Mouse (Mus musculus) fat pad, adult 2 months (tissue): Measurements from ENCODE around the gene Cdh13.

ENCODE experiments used
- DNase-seq: peaks from one replicate; pipeline ENCODE4 v3.0.0-alpha.2; 2011; ENCODE audit warnings: low read depth, low spot score; ENCODE audit errors: extremely low read depth

Gene Cdh13

DNA sequence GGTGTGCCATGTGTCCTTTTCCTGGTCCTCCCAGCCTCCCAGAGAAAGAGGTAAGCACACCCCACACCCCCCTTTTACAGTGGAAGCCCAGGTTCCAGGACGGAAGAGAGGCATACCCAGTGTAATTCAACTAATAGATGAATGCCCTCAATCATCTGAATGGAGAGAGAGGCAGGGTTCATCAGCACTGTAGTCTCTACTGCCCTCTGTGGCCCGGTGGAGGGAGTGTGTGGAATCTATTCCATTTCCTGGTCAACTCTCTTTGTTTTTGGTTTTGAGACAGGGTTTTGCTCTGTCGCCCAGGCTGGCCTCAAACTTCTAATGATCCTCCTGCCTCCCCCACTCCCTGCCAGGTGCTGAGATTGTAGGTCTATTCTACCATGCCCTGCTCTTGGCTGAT lies 159.8 kb downstream of the Cdh13 start:
- no peak for DNase-seq

DNA sequence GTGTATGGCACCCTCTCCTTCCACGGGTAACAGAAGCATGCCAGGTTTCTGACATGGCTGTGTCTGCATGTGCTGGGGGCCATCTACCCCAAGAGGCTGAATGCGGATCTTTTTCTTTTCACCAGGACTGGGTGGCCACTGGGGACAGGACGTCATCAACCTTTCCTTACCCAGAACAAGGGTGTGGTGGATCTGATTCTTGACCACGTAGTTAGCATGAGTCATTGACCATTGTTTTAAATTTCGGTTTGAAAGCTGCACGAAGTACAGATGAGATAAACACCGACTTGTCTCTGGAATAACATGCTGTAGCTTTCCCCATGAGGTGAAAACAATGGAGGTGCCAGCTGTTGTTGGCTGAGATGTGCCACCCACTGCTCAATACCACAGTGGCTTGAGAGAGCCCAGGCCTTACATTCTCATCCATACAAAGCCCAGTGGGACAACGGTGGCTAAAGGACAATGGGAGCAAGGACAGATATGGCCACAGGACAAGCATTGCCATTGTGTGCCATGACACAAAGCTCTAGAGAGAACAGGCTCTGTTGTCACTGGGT lies 161.2 kb downstream of the Cdh13 start:
- DNase-seq: no peak

DNA sequence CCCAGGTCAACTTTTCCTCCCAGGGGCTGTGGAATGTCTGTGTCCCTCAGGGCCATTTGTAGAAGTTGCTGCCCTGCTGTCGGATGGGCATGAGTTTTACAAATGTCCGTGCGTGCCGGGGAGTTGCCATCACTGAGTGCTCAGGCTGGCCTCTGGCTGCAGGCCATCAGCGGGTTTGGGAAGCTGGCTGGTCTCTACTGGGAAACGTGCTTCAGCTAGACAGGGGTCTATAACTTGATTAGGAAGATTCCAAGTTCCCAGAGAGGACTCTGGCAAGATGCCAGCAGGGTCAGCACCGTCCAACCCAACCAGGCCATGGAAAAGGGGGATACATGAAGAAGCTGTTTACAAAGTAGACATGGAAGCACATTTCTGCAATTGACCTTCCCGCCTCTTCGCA lies 163.0 kb downstream of the Cdh13 start:
- DNase-seq: no peak

DNA sequence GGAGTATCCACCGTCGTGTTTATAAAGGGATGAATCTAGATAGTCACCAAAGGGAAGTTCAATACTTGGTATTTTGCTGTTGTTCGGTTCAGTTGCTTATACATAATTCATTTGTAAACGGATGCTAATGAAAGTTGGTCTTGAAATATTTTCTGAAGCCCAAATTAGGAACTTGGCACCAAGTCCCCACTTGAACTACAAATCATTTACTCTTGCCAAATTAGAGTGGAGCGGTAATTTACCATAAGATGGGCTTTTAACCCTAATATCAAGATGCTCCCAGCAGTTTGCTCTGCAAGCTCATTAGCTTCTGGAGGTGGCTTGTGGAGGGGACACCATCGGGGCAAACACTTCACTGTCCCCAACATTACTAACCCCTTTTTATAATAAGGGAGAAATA lies 164.5 kb downstream of the Cdh13 start:
- no peak for DNase-seq

DNA sequence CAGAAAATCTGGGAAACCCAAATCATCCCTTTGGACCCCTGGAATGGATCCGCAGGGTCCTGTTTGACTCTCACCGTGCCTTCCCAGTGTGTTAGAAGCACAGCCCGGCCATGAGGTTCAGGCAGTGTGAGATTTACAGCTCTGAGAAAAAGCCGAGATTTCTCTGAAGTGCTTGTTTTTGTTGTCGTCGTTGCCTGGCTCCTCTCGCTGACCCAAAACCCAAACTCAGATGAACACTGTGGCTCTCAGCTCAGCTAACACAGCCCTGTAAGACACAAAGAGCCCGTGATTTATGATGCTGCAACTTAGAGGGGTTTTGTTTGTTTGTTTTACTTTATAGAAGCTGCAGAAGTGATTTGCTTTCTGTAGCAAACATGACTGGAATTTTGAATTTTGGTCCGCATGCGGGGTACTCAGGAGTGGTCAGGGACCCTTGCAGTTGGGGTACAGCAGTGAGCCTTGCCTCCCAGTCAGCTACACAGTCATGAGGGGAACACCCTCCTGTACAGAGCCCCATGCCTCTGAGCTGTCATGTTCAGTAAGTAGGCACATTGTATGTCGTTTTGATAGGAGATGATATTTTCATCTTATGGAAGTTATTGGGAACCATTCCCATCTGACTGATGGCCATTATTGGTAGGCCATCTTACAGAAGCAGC lies 169.0 kb downstream of the Cdh13 start:
- DNase-seq: no peak

DNA sequence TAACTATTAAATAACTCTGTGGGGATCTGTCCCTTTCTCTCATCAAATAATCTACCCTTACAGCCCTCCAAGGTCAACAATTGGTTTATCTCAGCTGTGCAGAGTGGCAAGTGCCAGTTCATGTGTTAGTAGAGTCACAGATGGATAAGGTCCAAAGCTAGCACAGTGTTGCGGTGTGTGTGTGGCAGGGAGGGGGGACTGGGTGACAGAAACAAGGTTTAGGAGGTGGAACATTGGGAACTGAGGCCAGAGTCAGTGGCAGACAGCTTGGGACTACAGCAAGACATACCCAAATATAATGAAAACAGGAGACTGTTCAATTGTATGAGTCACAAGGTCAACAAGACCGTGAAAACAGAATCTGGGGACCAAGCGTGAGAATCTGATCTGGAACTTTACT lies 171.7 kb downstream of the Cdh13 start:
- DNase-seq: no peak

DNA sequence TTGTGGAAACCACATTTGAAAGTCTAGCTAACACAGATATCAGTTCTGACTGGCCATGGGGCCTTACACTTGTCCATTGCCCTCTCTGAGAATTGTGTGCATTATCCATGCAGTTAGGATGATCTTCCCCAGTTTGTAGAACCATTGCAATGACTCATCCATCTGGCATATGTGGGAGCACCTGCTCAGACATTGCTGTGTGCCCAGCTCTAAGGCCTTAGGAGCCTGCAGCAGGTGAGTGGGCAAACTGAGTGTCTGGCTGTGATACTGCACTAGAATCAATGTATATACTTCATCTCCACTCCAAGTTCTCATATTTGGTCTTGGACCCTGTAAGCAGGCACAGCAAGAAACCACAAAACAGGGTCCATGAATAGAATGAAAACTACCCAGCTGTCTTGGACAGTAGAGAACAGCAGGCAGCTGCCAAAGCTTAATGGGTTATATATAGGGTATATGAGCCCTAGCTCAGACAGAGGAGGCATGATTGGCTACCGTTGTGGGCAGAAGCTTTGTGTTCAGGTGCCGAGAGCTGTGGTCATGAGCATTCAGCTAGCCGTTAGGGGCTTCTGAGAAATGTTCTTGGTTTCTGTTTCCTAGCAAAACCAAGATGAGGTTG lies 181.9 kb downstream of the Cdh13 start:
- DNase-seq: no peak

DNA sequence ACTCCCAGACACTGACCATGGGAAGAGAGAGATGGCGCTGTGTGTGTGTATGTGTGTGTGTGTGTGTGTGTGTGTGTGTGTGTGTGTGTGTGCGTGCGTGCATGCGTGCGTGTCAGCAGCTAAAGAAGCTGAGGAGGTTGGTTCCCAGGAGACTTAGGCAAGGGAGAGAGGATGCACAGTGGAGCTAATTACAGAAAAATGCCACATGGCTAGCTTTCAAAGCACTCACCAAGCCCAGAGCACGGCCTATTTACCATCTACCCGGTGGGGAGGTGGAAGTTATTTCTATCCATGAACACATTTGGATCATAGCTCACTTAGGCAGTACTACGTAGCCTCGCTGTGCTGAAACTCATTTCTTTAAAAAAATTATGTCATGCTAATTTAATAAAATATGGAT lies 194.1 kb downstream of the Cdh13 start:
- no peak for DNase-seq

DNA sequence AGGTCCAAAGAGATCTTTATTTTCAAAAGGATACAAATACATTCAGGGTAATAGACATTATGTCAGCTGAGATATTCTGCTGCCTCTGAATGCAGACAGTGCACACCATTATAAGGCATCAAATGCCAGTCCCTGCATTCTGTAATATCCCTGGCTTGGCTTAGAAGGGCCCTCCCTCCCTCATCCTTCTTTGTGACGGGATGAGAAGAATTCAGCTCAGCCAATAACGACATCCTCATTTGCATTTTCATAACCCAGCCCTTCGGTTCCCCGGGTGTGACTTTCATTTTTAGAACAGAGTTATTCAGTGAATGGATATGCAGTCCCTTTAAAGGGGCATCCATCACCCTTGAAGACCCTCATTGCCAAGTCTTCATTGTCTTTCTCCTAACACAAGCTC lies 205.2 kb downstream of the Cdh13 start:
- DNase-seq: no peak

DNA sequence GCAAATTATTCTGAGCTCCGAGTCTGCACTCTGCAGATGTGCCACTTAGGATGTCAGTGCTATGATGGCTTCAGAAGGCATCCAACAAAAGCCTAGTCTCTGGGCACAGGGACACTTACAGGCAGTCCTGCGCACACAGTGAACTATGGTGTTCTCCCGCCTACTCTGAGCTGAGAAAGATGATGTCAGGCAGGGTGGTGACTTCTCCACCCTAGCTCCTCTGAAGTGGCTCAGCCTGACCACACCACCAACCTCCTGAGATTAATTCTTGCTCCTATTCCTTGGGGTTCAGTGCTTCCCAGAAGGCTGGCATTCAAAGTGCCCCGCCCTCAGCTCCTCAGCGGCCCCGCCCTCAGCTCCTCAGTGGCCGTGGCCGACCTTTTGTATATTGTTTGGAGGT lies 219.0 kb downstream of the Cdh13 start:
- DNase-seq: no peak

DNA sequence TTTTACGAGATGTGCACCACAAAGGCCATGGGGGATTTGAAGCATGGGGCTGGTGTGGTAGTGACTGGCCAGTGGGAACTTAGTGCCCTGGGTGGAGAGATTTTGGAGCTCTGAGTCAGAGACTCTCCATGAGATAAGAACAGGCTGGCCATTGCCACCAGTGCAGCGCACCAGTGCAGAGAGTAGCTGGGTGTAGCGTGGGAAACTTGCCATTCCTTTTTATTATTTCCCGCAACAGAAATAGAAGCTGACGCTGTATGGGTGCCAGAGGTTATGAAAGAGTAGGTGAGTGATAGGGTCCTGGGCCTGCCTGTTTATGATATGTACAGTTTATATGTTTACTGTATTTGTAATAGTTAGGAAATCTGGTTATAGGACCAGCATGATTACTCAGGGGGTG lies 225.9 kb downstream of the Cdh13 start:
- DNase-seq: no peak

DNA sequence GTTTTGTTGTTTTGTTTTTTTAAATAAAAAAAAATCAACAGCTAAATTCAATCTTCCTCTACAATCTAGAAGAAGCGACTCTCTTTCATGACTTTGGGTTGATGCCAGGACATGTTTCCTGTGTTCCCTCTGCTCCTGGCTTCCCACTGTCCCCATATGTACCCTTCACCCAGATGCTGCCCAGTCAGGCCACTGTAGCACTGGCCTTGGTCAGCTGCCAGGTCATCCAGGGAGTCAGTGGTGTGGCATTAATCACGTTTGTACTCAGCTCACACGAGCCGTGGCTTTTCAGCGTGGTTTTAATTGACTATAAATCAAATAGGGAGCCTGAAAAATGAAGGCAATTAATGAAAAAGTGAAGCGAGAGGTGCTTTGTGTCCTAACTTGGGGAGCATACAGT lies 229.7 kb downstream of the Cdh13 start:
- no peak for DNase-seq

DNA sequence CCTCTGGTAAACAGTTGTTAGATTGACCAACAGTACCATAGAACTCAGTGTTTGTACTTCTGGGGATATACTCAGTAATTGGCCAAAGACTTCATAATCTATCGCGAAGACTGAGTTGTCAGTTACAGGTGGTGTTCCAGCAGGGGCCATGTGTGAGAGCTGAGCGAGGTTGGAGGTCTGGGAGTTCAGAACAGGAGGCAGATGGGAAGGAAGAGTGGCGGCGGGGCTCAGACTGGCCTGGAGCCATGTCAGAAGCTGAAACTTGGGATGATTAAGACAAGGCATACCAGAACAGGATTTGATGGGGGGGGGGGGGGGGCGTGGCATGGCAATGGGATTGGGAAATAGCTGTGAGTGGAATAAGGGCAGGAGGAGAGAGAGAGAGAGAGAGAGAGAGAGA lies 232.1 kb downstream of the Cdh13 start:
- no peak for DNase-seq

DNA sequence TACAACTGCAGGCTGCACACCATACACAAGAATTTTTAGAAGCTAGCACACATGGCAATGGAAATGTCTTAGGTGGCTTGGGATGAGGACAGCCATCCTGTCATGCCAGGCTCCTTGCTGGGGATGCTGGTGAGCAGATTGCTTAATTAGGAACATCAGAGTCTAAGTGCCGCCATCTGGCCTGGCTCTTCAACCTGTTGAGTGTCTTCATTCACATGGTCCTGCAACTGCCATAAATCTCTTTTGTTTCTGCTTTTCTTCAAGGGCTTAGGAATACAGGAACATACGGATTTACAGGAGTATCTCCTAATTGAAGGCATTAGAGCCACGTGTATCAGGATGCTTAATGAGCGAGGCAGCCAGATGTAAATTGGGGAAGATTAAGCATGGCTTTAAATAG lies 233.5 kb downstream of the Cdh13 start:
- DNase-seq: no peak

DNA sequence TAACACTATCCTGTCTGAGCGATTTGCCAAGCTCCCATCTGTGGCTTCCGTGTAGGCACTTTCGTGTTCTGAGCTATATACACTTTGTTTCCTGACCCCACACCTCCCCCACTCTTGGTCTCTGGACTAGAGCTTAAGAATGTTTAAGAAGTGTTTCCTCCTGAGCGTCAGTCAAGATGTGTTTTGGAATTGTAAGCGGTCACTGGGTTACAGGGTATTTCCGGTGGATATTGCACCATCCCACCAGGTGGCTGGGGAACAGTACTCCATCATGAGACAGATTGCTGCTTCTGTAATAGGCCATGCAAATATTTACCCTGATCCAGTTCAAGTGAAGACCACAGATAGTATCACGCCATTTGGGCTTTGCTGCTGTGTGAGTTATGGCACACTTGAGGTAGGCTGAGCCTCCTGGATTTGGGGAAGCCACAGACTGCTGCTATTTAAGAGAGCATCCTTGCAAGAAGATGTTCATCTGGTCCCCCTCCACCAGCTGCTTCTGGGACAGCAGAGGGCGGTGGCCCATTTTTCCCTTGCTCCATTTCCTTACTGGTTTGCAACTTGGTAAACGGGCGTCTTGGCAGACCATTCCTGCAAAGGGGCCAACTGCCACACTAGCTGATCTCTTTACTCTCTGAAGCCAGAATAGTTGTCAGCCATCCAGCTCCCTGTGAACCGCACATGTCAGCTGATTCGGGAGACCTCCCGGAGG lies 234.7 kb downstream of the Cdh13 start:
- DNase-seq: no peak

DNA sequence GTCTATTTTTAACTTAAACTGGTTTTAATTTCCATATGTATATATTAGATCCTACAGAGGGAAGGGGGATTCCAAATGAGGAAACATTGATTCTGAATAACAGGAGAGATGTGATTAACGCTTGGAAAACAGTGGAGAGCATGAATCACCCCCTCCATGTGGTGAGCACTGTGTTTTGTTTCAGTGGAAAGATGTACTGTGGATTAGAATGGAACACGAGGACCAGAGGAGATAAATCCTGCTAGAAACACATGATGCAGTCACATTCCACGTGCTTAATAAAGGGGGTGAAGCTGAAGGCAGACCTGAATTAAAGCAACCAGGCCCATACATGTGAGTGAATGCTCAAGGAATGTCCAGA lies 235.2 kb downstream of the Cdh13 start:
- no peak for DNase-seq

DNA sequence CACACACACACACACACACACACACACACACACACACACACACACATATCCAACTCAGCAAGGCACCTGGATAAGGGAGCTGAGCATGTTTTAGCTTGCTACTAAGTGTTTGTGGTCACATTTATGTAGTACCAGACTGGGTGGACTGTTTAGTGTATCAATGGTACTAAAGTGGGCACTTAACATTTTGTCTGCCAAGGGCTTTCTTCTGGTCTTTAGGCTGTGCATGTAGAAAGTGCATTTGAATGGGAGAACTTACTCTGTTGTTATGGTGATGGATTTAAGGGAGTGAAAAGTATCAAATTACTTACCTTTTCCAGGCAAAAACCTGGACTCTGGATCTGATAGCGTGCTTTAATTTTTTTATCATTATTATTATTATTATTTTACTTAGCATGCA lies 240.4 kb downstream of the Cdh13 start:
- no peak for DNase-seq

DNA sequence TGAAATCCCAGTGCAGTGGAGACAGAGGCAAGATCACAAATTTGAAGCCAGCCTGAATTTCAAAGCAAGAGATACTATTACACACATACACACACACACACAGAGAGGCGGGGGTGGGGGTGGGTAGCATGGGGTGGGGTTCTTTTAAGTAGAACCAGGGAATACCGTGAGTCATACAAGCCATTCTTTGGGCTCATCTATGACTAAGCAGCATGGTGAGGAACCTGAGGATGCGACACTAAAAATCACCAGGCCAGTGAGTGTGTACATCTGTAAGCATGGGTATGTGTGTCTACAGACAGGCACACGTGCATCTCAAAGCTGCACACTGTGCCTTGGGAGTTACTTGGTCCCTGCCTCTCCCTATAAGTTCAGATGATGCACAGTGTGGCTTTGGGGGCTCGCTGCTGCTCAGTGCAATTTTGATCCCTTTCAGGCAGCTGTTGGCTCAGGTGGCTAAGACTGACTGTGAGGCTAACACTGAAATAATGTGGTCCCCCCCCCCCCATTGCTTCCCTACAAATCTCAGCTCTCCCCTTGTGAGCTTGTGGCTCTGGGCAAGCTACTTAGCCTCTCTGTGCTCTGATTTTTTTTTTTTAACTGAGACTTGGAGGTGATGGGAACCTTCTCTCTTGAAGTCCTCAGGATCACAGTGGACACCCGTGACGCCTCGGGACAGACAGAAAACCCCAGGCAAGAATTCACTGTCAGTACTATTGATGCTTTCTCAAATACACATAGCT lies 255.5 kb downstream of the Cdh13 start:
- DNase-seq: no peak

DNA sequence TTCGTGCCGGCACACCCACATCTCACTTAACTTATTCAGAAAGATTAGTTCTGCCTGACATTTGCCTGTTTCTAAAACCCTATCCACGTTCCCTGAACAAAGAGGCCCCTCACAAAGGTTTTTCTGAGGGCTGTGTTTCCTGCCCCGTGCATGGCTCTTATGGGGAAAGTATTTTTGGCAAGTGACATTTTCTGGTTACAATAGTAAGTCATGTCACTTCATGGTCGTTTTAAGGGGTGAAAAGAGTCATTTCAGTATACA lies 256.0 kb downstream of the Cdh13 start:
- no peak for DNase-seq

DNA sequence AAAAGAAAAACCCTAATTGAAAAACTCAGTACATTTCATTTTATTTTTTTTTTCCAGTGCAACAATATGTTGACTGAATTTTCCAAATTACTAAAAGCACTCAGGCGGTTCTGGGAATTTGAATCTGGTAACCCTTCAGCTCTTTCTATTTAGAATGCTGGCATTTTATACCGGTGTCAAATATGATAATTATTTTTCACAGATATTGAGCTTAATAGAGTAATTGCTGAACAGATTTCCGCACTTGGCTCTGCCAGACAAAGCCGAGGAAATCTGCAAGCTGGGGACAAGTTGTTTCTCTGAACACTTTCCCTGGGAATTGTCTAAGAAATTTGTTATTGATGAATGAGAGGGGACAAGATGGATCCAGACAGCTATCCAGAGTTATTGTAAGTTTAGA lies 256.4 kb downstream of the Cdh13 start:
- no peak for DNase-seq

DNA sequence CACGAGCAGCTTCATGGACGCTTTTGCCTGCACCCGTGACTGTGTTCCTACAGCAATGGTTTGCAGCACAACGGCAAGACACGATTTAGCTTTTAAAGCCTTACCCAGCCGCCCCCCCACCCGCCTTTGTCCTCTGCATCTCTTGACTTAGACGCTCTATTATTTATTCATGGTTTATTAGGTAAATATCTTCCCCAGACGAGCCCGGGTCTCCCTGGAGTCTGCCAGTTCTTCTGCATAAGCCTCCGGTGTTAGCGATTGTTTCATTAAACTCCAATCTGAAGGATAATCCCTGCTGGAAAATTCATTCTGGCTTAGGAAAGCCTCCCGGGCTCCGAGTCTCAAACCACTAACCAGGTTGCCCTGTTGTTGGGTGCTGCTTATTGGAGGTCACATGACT lies 268.9 kb downstream of the Cdh13 start:
- no peak for DNase-seq

DNA sequence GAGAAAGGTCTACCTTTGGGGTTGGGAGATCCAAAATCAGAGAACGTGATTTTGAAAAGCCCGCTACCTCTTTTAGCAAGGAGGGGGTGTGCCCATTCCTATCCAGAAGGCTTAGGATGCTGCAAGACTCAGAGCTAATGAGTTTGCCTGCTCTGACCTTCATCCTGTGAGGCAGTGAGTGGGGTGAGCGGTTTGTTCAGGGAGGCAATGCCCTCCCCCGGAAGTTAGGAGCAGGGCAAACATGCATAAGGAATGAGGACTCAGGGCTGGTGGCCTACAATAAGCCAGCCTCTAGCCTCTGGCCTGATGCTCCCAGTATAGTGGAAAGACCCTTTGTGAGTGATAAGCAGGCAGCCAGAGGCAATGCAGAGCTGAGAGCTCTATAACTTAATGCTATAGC lies 269.3 kb downstream of the Cdh13 start:
- DNase-seq: no peak
